Mouse (Mus musculus): ENCODE results near the gene Camk1d. TPM values are rescaled to one million over a fixed set of nuclear protein-coding genes. Genes with fewer than 3 reads are reported as not detected.

Camk1d gene
- polyA plus RNA-seq, 1 experiment from 2014 or later, result 2.0 TPM

- ATAC-seq (no peak), DNase-seq (no peak)
- Histone ChIP-seq H3K9ac (replicated peaks) (no peak overlapping the region), H3K27ac (ENCODE audit: low read depth) (no peak overlapping the region), H3K27me3 (ENCODE audit: insufficient read depth, low read length) (no peaks in the 10 kb centered on the region), H3K4me2 (ENCODE audit: low read depth, low read length) (no peak overlapping the region), H3K9me3 (ENCODE audit: low read length) (peaks cover 1% of the 10 kb centered on the region; the same call in 1 of the 2 replicates), H3K4me3 (ENCODE audit: low read depth, low read length) (no peak overlapping the region), H3K36me3 (replicated peaks; ENCODE audit: insufficient read depth, low read length) (no peaks in the 10 kb centered on the region), H3K4me1 (ENCODE audit: insufficient read depth) (no peaks in the 10 kb centered on the region)
- TF ChIP-seq EP300 (IDR thresholded peaks at IDR 0.05; ENCODE audit: low read depth), result no peak
- TF ChIP-seq CTCF (IDR thresholded peaks at IDR 0.05; ENCODE audit: low read depth), result no peak
- 72% methylated on average over 5 of the region's 5 CpGs for WGBS (ENCODE audit: insufficient replicate concordance)
Observed at GRCm38 (mm10) chr2:5747545-5748043, 33.3 kb upstream of the Camk1d start.

GRCm38 (mm10) chr2:5746529-5746928 lies 32.2 kb upstream of the Camk1d start:
- H3K36me3 ChIP-seq (replicated peaks; ENCODE audit: insufficient read depth, low read length), result no peaks in the 10 kb centered on the region
- no peaks in the 10 kb centered on the region for H3K4me1 ChIP-seq (ENCODE audit: insufficient read depth)
- H3K27me3 ChIP-seq (ENCODE audit: insufficient read depth, low read length), result no peaks in the 10 kb centered on the region
- TF ChIP-seq EP300 (IDR thresholded peaks at IDR 0.05; ENCODE audit: low read depth) (no peak), CTCF (IDR thresholded peaks at IDR 0.05; ENCODE audit: low read depth) (no peak)
- H3K9me3 ChIP-seq (ENCODE audit: low read length), result peaks cover 3% of the 10 kb centered on the region; the same call in 1 of the 2 replicates
- no peak for ATAC-seq
- H3K4me3 ChIP-seq (ENCODE audit: low read depth, low read length), result no peak overlapping the region
- H3K9ac ChIP-seq (replicated peaks), result no peak overlapping the region
- no peak overlapping the region for H3K27ac ChIP-seq (ENCODE audit: low read depth)
- WGBS (ENCODE audit: insufficient replicate concordance), result 72% methylated on average over 12 of the region's 12 CpGs
- no peak overlapping the region for H3K4me2 ChIP-seq (ENCODE audit: low read depth, low read length)
- DNase-seq, result no peak

DNA sequence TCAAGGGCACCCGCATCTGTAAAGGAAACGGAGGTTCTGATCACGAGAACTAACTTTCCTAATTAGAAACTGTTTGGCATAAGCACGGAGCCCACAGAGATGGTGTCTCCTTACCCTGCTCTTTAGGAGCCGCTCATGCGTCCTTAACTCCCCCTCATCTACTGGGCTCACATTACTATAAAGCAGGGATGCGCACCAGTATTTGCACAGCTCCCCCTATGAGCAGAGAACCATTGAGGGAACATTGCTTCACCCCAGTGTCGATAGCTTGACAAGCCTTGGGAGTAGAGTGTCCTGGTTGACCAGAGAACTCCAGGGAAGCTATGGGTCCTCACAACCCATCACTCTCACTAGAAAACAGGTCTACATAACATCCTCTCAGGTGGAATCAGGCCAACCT lies 29.6 kb upstream of the Camk1d start:
- no peaks in the 10 kb centered on the region for H3K36me3 ChIP-seq (replicated peaks; ENCODE audit: insufficient read depth, low read length)
- no peak overlapping the region for H3K4me2 ChIP-seq (ENCODE audit: low read depth, low read length)
- WGBS (ENCODE audit: insufficient replicate concordance), result 83% methylated on average over 8 of the region's 8 CpGs
- H3K27me3 ChIP-seq (ENCODE audit: insufficient read depth, low read length), result no peaks in the 10 kb centered on the region
- ATAC-seq, result no peak
- H3K4me1 ChIP-seq (ENCODE audit: insufficient read depth), result no peaks in the 10 kb centered on the region
- DNase-seq, result no peak
- no peak overlapping the region for H3K9ac ChIP-seq (replicated peaks)
- TF ChIP-seq CTCF (IDR thresholded peaks at IDR 0.05; ENCODE audit: low read depth) (no peak), EP300 (IDR thresholded peaks at IDR 0.05; ENCODE audit: low read depth) (no peak)
- H3K4me3 ChIP-seq (ENCODE audit: low read depth, low read length), result no peak overlapping the region
- peaks cover 3% of the 10 kb centered on the region; the same call in 1 of the 2 replicates for H3K9me3 ChIP-seq (ENCODE audit: low read length)
- H3K27ac ChIP-seq (ENCODE audit: low read depth), result no peak overlapping the region

- Histone ChIP-seq H3K4me3 (ENCODE audit: low read depth, low read length) (no peak overlapping the region), H3K4me1 (ENCODE audit: insufficient read depth) (no peaks in the 10 kb centered on the region), H3K9ac (replicated peaks) (no peak overlapping the region), H3K9me3 (ENCODE audit: low read length) (peaks cover 3% of the 10 kb centered on the region; the same call in 1 of the 2 replicates), H3K27ac (ENCODE audit: low read depth) (no peak overlapping the region), H3K27me3 (ENCODE audit: insufficient read depth, low read length) (no peaks in the 10 kb centered on the region), H3K36me3 (replicated peaks; ENCODE audit: insufficient read depth, low read length) (no peaks in the 10 kb centered on the region), H3K4me2 (ENCODE audit: low read depth, low read length) (no peak overlapping the region)
- DNase-seq (no peak), ATAC-seq (no peak)
- WGBS (ENCODE audit: insufficient replicate concordance), result 80% methylated on average over 1 of the region's 1 CpGs
- TF ChIP-seq CTCF (IDR thresholded peaks at IDR 0.05; ENCODE audit: low read depth) (no peak), EP300 (IDR thresholded peaks at IDR 0.05; ENCODE audit: low read depth) (no peak)
Observed at GRCm38 (mm10) chr2:5740913-5741312, 26.6 kb upstream of the Camk1d start.

GRCm38 (mm10) chr2:5735881-5736280 lies 21.6 kb upstream of the Camk1d start:
- TF ChIP-seq CTCF (IDR thresholded peaks at IDR 0.05; ENCODE audit: low read depth) (no peak), EP300 (IDR thresholded peaks at IDR 0.05; ENCODE audit: low read depth) (no peak)
- Histone ChIP-seq H3K36me3 (replicated peaks; ENCODE audit: insufficient read depth, low read length) (no peaks in the 10 kb centered on the region), H3K9me3 (ENCODE audit: low read length) (no peaks in the 10 kb centered on the region), H3K4me1 (ENCODE audit: insufficient read depth) (no peaks in the 10 kb centered on the region), H3K4me3 (ENCODE audit: low read depth, low read length) (no peak overlapping the region), H3K27ac (ENCODE audit: low read depth) (no peak overlapping the region), H3K27me3 (ENCODE audit: insufficient read depth, low read length) (no peaks in the 10 kb centered on the region), H3K4me2 (ENCODE audit: low read depth, low read length) (no peak overlapping the region), H3K9ac (replicated peaks) (no peak overlapping the region)
- ATAC-seq (no peak), DNase-seq (no peak)
- WGBS (ENCODE audit: insufficient replicate concordance), result 32% methylated on average over 2 of the region's 2 CpGs

DNA sequence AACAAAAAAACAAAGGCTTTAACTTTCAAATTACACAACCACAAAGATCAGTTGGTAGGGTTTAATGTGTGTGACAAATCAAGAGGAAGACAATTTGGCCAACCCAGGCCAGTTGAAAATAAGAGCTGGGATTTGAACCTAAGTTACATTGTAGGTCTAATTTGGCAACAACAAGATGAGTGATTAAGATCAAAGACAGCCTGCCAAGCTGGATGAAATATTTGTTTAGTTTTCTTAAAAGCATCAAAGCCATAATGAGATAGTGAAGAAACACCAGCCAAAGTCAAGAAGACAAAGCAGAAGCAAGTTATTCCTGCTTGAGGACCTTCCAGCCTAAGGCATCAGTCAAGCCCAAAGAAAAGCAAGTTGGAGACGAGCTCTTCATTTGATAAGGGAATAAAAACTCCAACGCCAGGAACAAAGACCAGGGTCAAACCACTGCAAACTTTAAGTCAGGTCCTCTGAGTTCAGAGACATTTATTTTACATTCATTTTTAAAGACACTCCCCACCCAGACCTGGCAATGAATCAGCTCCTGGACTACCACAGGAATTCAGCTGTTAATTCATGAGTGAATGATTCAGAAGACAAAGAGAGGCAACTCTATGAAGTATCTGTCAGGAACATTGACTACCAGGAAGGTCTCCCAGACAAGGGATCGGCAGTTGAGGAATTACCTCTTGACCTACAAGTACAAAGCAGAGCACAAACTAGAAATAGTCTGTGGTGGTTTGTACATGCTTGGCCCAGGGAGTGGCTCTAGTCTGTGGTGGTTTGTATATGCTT lies 19.2 kb upstream of the Camk1d start:
- Histone ChIP-seq H3K4me2 (ENCODE audit: low read depth, low read length) (no peak overlapping the region), H3K27ac (ENCODE audit: low read depth) (no peak overlapping the region), H3K4me3 (ENCODE audit: low read depth, low read length) (no peak overlapping the region), H3K36me3 (replicated peaks; ENCODE audit: insufficient read depth, low read length) (no peaks in the 10 kb centered on the region), H3K4me1 (ENCODE audit: insufficient read depth) (no peaks in the 10 kb centered on the region), H3K9ac (replicated peaks) (no peak overlapping the region), H3K27me3 (ENCODE audit: insufficient read depth, low read length) (no peaks in the 10 kb centered on the region), H3K9me3 (ENCODE audit: low read length) (no peaks in the 10 kb centered on the region)
- 82% methylated on average over 3 of the region's 3 CpGs for WGBS (ENCODE audit: insufficient replicate concordance)
- TF ChIP-seq EP300 (IDR thresholded peaks at IDR 0.05; ENCODE audit: low read depth) (no peak), CTCF (IDR thresholded peaks at IDR 0.05; ENCODE audit: low read depth) (no peak)
- no peak for DNase-seq
- no peak for ATAC-seq
